Mouse (Mus musculus): ENCODE data around the gene Susd6. TPM values are rescaled to one million over a fixed set of nuclear protein-coding genes. Genes with fewer than 3 reads are reported as not detected.
"Not testable (repeated sequence)": the region's sequence is repeated elsewhere in the genome, so short reads cannot be mapped to it uniquely, and the experiment has no call there.

Gene Susd6
- polyA plus RNA-seq, 1 experiment = 22.9 TPM

DNA sequence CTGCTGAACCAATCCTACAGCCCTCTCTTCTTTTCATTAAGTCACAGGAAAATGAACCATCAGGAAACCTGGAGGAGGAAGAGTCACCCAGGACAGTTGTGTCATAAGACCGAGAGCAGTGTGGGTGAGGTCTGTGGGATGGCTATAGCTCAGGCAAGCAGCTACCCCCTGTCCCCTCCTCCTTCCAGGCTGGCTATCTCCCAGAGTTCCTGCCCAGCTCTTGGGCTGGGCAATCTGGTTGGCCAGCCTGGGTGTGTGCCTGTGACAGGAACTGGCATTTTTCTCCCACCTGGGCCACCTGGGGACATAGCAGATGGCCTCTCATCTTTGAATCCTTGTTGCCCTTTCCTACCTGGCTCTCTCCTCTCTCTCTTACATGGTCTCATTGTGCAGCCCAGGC, 6.4 kb upstream of the Susd6 start:
- no peak for DNase-seq (ENCODE audit: extremely low spot score in 1 of 2, low spot score in 1 of 2)

DNA sequence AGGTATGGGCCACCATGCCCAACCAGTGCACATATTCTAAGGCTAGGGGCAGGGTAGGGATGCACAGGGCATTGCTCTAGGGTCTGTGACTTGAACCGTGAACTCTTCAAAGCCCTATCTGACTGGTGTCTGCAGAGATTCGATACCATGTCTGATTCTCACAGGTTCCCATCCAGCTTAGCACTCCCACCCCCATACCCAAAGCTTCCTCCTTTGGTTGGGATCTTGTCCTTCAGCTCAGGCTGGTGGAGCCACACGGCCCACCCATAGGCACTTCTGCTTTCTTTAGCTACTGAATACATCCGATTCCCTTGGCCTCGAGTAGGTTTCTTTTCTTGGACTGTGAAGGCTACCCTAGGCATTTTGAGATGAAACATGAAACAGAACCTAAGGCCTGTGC, 5.3 kb upstream of the Susd6 start:
- no peak for DNase-seq (ENCODE audit: extremely low spot score in 1 of 2, low spot score in 1 of 2)

DNA sequence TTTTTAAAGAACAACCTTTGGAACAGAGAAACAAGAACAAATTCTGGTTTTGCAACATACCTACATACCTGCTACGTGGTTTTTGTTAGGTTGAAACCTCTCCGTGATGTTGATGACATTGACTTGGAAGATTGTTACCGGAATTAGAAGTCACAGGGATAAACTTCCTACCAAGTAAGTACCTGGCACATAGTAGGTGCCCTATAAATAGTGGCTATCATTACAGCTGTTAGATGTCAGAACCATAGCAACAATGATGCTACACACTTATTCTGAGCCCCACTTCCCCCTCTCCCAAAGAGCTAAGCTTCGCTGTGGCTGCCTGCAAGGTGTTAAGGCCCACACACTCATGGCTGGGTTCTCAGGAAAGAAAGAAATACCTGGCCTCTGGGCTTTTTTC, 4.7 kb upstream of the Susd6 start:
- no peak for DNase-seq (ENCODE audit: extremely low spot score in 1 of 2, low spot score in 1 of 2)

DNA sequence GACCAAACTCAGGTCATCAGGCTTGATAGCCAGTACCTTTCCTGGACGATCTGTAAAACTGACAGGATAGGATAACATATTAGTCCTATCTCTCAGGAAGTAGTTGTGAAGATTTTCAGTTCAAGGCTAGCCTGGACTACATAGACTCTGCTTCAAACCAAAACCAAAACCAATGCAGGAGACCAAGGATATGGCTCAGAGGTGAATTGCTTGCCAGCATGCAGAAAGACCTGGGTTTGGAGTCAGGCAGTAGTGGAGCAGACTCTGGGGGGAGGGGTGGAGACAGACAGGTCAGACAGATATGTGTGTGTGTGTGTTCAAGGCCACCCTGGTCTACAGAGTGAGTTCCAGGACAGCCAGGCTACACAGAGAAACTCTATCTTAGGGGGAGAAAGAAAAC, 3.7 kb upstream of the Susd6 start:
- no peak for DNase-seq (ENCODE audit: extremely low spot score in 1 of 2, low spot score in 1 of 2)

GRCm38 (mm10) chr12:80787604-80788003, 2.7 kb upstream of the Susd6 start:
- no peak for DNase-seq (ENCODE audit: extremely low spot score in 1 of 2, low spot score in 1 of 2)

- DNase-seq (ENCODE audit: extremely low spot score in 1 of 2, low spot score in 1 of 2) = no peak
Observed at GRCm38 (mm10) chr12:80788188-80788587, 2.1 kb upstream of the Susd6 start.

GRCm38 (mm10) chr12:80789276-80789675, 1.0 kb upstream of the Susd6 start:
- not testable (repeated sequence) for DNase-seq (ENCODE audit: extremely low spot score in 1 of 2, low spot score in 1 of 2)

DNA sequence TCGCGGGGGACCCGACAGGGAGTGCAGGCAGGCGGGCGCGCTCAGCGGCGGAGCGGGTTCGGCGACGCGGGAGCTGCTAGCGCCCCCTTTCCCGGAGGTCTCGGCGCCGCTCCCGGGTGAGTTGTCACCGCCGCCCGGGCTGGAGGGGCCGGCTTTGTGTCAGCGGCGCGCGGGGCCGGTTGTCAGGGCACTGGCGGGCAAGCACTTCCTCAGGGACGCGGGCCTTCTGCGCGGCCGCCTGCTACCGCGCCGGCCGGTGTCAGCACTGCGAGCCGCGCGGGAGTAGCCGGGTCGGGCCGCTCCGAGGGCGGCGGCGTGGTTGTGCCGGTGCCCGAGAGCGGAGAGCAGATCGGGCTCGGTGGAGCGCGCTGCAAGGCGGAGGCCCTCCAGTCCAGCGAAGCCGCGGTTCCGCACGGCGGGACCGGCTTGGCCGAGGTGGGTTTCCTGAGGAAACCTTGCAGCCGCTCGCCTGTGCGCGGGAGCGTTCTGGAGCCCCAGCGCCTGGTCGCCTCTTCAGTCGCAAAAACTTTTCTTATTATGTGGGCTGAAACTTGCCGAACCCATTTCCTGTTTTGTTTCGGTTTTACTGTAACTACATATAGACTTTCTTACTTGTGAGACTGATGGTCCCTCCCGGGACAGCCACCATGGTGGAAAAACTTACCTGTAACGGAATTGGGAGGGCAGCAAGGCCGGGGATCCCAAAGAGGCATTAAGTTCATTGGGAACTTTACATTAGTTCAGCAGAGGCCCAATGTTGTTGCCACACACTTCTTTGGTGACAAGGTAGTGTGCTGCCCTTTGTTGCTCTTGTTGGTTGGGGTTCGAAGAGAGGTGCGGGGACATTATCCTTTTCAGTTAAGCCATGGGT, 625 bp downstream of the Susd6 start:
- DNase-seq (ENCODE audit: extremely low spot score in 1 of 2, low spot score in 1 of 2) = no peak

GRCm38 (mm10) chr12:80791571-80792444, 1.5 kb downstream of the Susd6 start:
- no peak for DNase-seq (ENCODE audit: extremely low spot score in 1 of 2, low spot score in 1 of 2)

DNA sequence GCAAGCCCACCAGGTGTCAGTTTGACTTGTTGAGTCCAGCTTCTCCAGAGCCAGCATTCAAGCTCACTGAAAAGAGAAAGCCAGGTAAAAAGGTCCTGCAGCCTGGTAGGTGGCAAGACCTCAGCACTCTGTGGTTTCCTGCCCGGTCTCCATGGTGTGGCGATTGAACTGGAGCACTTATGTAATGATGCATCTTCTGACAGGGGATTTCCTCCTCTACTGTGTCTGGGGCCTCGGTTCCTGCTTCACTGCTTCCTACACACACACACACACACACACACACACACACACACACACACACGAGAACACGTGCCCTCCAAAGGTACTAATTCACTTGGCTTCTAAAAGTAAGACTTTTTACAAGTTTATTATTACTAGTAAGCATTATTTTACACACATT, 2.6 kb downstream of the Susd6 start:
- DNase-seq (ENCODE audit: extremely low spot score in 1 of 2, low spot score in 1 of 2) = no peak

DNA sequence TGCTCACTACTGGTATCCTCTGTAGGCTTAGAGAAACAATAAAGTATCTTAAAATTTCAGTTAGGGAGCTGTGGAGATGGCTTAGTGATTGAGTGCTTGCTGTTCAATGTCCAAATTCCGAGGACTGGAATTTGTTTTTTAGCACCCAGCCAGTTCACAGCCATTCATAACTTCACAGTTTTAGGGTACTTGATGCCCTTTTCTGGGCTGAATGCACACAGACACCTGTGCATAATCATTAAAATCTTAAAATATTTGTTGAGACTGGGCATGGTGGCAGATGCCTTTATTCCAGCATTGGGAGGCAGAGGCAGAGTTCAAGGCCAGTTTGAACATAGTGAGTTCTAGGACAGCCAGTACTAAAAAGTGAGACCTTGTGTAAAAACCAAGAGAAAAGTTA, 3.2 kb downstream of the Susd6 start:
- no peak for DNase-seq (ENCODE audit: extremely low spot score in 1 of 2, low spot score in 1 of 2)

DNA sequence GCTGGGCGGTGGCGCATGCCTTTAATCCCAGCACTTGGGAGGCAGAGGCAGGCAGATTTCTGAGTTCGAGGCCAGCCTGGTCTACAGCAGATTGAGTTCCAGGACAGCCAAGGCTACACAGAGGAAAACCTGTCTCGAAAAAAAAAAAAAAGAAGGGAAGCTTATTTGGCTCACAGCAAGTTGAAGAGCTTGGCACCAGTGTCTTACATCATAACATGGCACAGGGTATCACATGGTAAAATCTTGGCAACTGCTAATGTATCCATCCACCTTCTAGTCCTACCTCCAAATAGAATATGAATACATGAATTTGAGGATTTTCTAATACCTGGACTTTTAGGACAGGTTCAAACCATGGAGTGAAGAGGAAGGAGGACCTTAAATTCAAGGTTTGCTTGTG, 4.2 kb downstream of the Susd6 start:
- DNase-seq (ENCODE audit: extremely low spot score in 1 of 2, low spot score in 1 of 2) = no peak

DNA sequence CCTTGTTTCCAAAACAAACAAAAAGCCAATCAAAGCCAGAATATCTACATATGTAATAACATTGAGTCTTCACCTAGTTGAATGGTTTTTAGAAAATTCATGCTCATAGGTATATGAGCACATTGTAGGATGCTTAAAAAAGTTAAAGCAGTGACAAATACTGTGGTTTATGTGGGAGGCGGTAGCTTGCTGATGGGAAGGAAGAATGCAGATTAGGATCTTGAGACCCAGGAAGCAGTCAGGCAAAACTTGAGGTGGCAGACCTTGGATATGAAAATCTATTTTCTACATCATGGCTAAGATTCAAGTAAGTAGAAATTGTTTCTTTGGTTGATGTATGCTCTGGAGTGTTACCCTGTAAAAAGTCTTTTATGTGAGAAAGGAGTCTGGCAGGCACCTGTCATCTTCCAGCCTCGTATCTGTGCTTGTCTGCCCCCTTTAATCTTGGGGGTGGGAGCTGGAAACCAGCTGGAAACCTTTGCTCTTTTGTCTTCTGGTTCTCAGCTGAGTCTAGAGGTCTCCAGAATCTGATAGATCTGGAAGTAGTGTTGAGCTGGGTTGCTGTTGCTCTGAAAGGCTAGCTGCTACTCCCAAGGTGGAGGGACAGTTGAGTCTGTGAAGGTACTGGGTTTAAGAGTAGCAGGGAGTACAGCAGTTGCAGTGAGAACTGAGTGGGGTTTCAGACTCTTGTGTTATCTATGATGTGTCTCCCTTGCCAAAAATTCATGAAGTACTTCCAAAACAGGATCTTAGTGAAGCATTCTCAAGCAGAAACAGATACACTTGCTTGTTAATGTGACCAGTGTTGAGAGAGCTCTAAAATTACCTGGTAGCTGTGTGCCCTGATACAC, 4.8 kb downstream of the Susd6 start:
- DNase-seq (ENCODE audit: extremely low spot score in 1 of 2, low spot score in 1 of 2) = no peak

DNA sequence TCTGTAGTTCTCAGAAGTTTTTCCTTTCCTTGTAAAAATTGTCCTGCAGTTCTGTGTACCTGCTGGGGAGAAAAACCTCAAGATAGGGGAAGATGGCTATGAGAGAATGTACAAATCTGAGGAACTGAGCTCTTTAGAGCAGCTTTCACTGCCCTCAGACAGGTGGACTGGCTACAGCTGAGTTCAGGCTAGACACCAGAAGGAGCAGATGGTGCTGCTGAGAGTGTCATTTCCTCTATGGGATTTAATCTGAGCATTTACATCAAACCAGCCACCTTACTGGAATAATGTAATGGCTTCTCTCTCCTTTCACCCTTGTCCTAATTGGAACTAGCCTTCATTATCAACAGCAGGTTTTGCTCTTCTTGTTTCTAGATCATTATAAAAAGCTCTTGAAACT, 8.0 kb downstream of the Susd6 start:
- no peak for DNase-seq (ENCODE audit: extremely low spot score in 1 of 2, low spot score in 1 of 2)

DNA sequence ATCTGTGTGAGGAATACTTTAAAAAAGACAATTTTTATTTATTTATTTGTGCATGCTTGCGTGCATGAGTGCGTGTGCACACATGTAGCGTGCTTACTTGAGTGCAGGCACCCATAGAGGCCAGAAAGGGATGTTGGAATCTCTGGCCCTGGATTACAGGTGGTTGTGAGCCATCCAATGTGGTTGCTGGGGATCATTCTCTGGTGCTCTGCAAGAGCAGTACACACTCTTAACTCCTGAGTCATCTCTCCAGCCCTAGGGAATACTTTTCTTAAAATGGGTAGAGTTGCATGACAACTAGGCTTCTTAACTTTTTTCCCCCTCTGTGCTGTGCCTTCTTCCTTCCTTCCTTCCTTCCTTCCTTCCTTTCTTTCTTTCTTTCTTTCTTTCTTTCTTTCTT, 9.8 kb downstream of the Susd6 start:
- no peak for DNase-seq (ENCODE audit: extremely low spot score in 1 of 2, low spot score in 1 of 2)

DNA sequence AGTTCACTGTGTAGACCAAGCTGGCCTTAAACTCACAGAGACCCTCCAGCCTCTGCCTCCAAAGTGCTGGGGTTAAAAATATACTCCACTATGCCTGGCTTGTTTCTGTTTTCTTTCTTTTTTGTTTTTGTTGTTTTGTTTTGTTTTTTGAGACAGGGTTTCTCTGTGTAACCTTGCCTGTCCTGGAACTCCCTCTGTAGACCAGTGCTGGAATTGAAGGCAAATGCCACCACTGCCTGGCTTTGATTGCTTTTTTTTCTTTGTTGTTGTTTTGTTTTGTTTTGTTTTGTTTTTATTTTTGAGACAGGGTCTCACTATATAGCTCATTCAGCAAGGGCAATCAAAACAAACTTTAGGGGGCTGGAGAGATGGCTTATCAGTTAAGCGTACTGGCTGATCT, 11.1 kb downstream of the Susd6 start:
- DNase-seq (ENCODE audit: extremely low spot score in 1 of 2, low spot score in 1 of 2) = no peak

DNA sequence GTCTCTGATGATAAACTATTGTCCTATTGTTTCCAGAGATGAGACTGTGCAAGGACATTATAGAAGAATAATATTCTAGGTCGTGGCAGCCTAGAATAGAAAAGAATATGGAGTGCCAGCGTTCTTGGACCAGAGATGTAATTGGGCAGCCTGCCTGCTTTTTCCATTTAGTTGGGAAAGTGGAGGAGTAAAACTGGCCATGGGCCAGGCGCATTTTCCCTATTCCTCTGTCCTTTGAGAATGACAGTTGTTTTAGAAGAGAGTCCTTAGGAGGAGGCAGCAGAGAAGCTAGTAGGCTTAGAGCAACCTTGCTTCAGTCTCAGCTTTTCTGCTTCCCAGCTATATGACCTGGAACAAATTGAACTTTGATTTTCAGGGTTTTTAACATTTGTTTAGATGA, 13.6 kb downstream of the Susd6 start:
- DNase-seq (ENCODE audit: extremely low spot score in 1 of 2, low spot score in 1 of 2) = peak; percentile 79 to 92

- DNase-seq (ENCODE audit: extremely low spot score in 1 of 2, low spot score in 1 of 2) = no peak
Observed at GRCm38 (mm10) chr12:80804861-80805428, 14.6 kb downstream of the Susd6 start.

DNA sequence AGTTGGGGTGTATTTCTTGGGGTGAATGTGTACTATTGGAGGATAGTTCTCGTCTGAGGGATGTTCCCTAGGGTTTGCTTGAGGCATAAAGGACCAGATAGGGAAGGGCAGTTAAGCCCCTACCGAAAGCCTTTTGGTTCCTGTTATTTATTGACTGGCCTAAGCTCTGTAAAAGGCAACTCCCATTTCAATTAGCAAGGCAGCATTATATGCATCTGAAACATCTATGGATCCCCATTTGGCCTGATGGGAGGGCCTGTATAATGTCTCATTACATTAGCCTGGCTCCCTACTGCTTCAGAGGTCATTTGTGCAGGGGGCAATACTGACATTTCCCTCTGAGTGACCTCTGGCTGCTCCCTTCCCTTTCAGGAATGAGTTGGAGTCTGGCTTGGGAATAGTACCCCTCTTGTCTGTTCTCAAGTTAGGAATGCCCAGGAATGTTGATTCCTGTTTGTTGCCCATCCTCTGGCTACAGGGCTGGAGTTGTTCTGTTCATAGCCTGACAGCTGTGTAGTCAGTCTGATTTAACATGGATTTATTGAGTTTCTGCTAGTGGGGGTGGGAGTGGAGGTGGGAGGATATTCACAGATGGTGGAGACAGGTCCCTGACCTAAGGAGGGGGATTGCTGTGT, 17.3 kb downstream of the Susd6 start:
- DNase-seq (ENCODE audit: extremely low spot score in 1 of 2, low spot score in 1 of 2) = no peak

GRCm38 (mm10) chr12:80810005-80810404, 19.7 kb downstream of the Susd6 start:
- no peak for DNase-seq (ENCODE audit: extremely low spot score in 1 of 2, low spot score in 1 of 2)

All from frontal cortex, adult 2 months (tissue).